Mouse (Mus musculus) intestine, postnatal 0 days (tissue): ENCODE data around the gene Copb1. TPM values are rescaled to one million over a fixed set of nuclear protein-coding genes. Genes with fewer than 3 reads are reported as not detected.
A peak's percentile ranks its signal among the peaks of the same experiment; 100 is the strongest.

ENCODE experiments used
- ATAC-seq: fragments of 200-750 bp; cut with Nextera tagmentation; 2 replicates; pipeline ENCODE4 v1.8.0; 2017; ENCODE audit warnings: mild to moderate bottlenecking, moderate TSS enrichment, moderate library complexity
- H3K27ac ChIP-seq: fragments of 300-500 bp; sonication (generic); 2 replicates; pipeline ENCODE4 v1.5.1; 2014; ENCODE audit warnings: mild to moderate bottlenecking, low read depth, low read length, moderate library complexity
- H3K27me3 ChIP-seq: fragments of 300-500 bp; sonication (generic); replicated peaks from 2 replicates; pipeline ENCODE4 v1.6.1; 2014; ENCODE audit warnings: low read length, mixed read lengths; ENCODE audit not compliant: control insufficient read depth, insufficient read depth
- H3K36me3 ChIP-seq: fragments of 300-500 bp; sonication (generic); 2 replicates; pipeline ENCODE4 v1.6.1; 2014; ENCODE audit warnings: mild to moderate bottlenecking, moderate library complexity; ENCODE audit not compliant: control insufficient read depth, insufficient read depth
- H3K4me1 ChIP-seq: fragments of 300-500 bp; sonication (generic); replicated peaks from 2 replicates; pipeline ENCODE4 v1.6.1; 2014; ENCODE audit warnings: antibody characterized with exemption, low read length, mixed read lengths; ENCODE audit not compliant: control insufficient read depth, insufficient read depth
- H3K4me2 ChIP-seq: fragments of 300-500 bp; sonication (generic); replicated peaks from 2 replicates; pipeline ENCODE4 v1.6.1; 2014; ENCODE audit warnings: low read depth, mild to moderate bottlenecking, moderate library complexity
- H3K4me3 ChIP-seq: fragments of 300-500 bp; sonication (generic); 2 replicates; pipeline ENCODE4 v1.5.1; 2014; ENCODE audit warnings: low read depth, low read length
- H3K9ac ChIP-seq: fragments of 300-500 bp; sonication (generic); 2 replicates; pipeline ENCODE4 v1.6.1; 2014; ENCODE audit warnings: mild to moderate bottlenecking, low read depth, low read length
- H3K9me3 ChIP-seq: fragments of 300-500 bp; sonication (generic); 2 replicates; pipeline ENCODE4 v1.6.1; 2016; ENCODE audit warnings: mixed run types; ENCODE audit not compliant: control insufficient read depth
- CTCF ChIP-seq: sonication (generic); IDR thresholded peaks from 2 replicates; pipeline ENCODE4 v1.5.1; 2016; ENCODE audit warnings: low read depth, mild to moderate bottlenecking, control low read depth, antibody characterized with exemption, moderate library complexity
- WGBS: fragments of 180-500 bp; shearing (Covaris S2); extraction: QIAGEN DNeasy Blood & Tissue Kit; methylation state at CpG from one replicate; pipeline ENCODE4 v1.1.7; 2014; 5-methylcytosine and 5-hydroxymethylcytosine counted together
- polyA plus RNA-seq: library from polyadenylated mRNA; unstranded; fragments of >200 nt; fragmentation: Nextera tagmentation; extraction: Ambion mirVana; gene quantifications from 2 replicates; pipeline ENCODE4 v1.2.1, GENCODE M21; 2015

Copb1 gene
- 137 and 140 TPM in 2 replicates for polyA plus RNA-seq

GRCm38 (mm10) chr7:114253885-114254833, at the start of gene Copb1:
TSS of gene Copb1 (minus strand) at chr7:114254711.
- no peaks in the 10 kb centered on the region for H3K9me3 ChIP-seq
- H3K9ac ChIP-seq = peak within 1 kb of the TSS; percentile 96
- H3K4me3 ChIP-seq = peak within 1 kb of the TSS; percentile 89
- no peak for TF ChIP-seq CTCF
- H3K4me1 ChIP-seq = no peaks in the 10 kb centered on the region
- no peaks in the 10 kb centered on the region for H3K27me3 ChIP-seq
- H3K4me2 ChIP-seq = peak within 1 kb of the TSS; percentile 61
- peak within 1 kb of the TSS; percentile 86 for H3K27ac ChIP-seq
- peaks cover 26% of the 10 kb centered on the region for H3K36me3 ChIP-seq
- 1% methylated on average over 75 of the region's 75 CpGs for WGBS
- ATAC-seq = peak; percentile 97

- no peak for ATAC-seq
- H3K9ac ChIP-seq = no peak overlapping the region
- no peak overlapping the region for H3K27ac ChIP-seq
- H3K4me3 ChIP-seq = no peak overlapping the region
- no peak for TF ChIP-seq CTCF
- 40% methylated on average over 4 of the region's 4 CpGs for WGBS
- no peaks in the 10 kb centered on the region for H3K27me3 ChIP-seq
- no peaks in the 10 kb centered on the region for H3K9me3 ChIP-seq
- no peaks in the 10 kb centered on the region for H3K4me1 ChIP-seq
- H3K4me2 ChIP-seq = no peak overlapping the region
- H3K36me3 ChIP-seq = no peaks in the 10 kb centered on the region
Observed at GRCm38 (mm10) chr7:114301293-114301782, 46.8 kb upstream of the Copb1 start.

GRCm38 (mm10) chr7:114300782-114301181, 46.3 kb upstream of the Copb1 start:
- 91% methylated on average over 2 of the region's 2 CpGs for WGBS
- no peak overlapping the region for H3K27ac ChIP-seq
- TF ChIP-seq CTCF = no peak
- no peaks in the 10 kb centered on the region for H3K9me3 ChIP-seq
- H3K4me1 ChIP-seq = no peaks in the 10 kb centered on the region
- no peaks in the 10 kb centered on the region for H3K27me3 ChIP-seq
- no peak overlapping the region for H3K4me3 ChIP-seq
- H3K4me2 ChIP-seq = no peak overlapping the region
- no peak overlapping the region for H3K9ac ChIP-seq
- no peak for ATAC-seq
- no peaks in the 10 kb centered on the region for H3K36me3 ChIP-seq

- Histone ChIP-seq H3K27me3 (no peaks in the 10 kb centered on the region), H3K9ac (no peak overlapping the region), H3K36me3 (no peaks in the 10 kb centered on the region), H3K4me1 (no peaks in the 10 kb centered on the region), H3K4me3 (no peak overlapping the region), H3K4me2 (no peak overlapping the region), H3K9me3 (no peaks in the 10 kb centered on the region), H3K27ac (no peak overlapping the region)
- ATAC-seq = no peak
- WGBS = 55% methylated on average over 4 of the region's 4 CpGs
- TF ChIP-seq CTCF = no peak
Observed at GRCm38 (mm10) chr7:114299247-114299646, 44.7 kb upstream of the Copb1 start.

- 80% methylated on average over 5 of the region's 5 CpGs for WGBS
- no peak overlapping the region for H3K4me3 ChIP-seq
- no peak for ATAC-seq
Observed at GRCm38 (mm10) chr7:114294698-114295097, 40.2 kb upstream of the Copb1 start.

GRCm38 (mm10) chr7:114293903-114294302, 39.4 kb upstream of the Copb1 start:
- Histone ChIP-seq H3K9me3 (no peaks in the 10 kb centered on the region), H3K4me2 (no peak overlapping the region), H3K36me3 (no peaks in the 10 kb centered on the region), H3K9ac (no peak overlapping the region), H3K27ac (no peak overlapping the region), H3K4me3 (no peak overlapping the region), H3K27me3 (no peaks in the 10 kb centered on the region), H3K4me1 (no peaks in the 10 kb centered on the region)
- no peak for TF ChIP-seq CTCF
- WGBS = 75% methylated on average over 5 of the region's 5 CpGs
- ATAC-seq = no peak

More at GRCm38 (mm10) chr7:114294698-114295097, 40.2 kb upstream of the Copb1 start:
- no peaks in the 10 kb centered on the region for H3K27me3 ChIP-seq
- H3K4me2 ChIP-seq = no peak overlapping the region
- no peaks in the 10 kb centered on the region for H3K36me3 ChIP-seq
- TF ChIP-seq CTCF = peak; percentile 57
- no peak overlapping the region for H3K9ac ChIP-seq
- H3K4me1 ChIP-seq = no peaks in the 10 kb centered on the region
- no peaks in the 10 kb centered on the region for H3K9me3 ChIP-seq
- no peak overlapping the region for H3K27ac ChIP-seq
